Mouse (Mus musculus) CH12.LX (cell line): ENCODE data around the gene Wbp1l. TPM values are rescaled to one million over a fixed set of nuclear protein-coding genes. Genes with fewer than 3 reads are reported as not detected.

Experiments
- DNase-seq: peaks from one replicate; pipeline ENCODE4 v3.0.0-alpha.2; 2013; ENCODE audit errors: extremely low read depth
- H3K27ac ChIP-seq: 2 replicates; pipeline ENCODE4 v1.5.1; 2012; ENCODE audit warnings: low read depth, mild to moderate bottlenecking, control low read depth, moderate library complexity; ENCODE audit not compliant: insufficient read depth
- H3K27me3 ChIP-seq: replicated peaks from 2 replicates; pipeline ENCODE3; 2012; ENCODE audit warnings: inconsistent platforms
- H3K36me3 ChIP-seq, 2 experiments: replicated peaks in 1 of 2; 2 replicates each; pipeline versions ENCODE3 to v1.6.1; 2012; ENCODE audit warnings: inconsistent platforms in 1 of 2, low read length in 1 of 2, mild to moderate bottlenecking in 1 of 2, mixed read lengths in 1 of 2, moderate library complexity in 1 of 2; ENCODE audit not compliant: control insufficient read depth in 1 of 2, insufficient read depth in 1 of 2
- H3K4me1 ChIP-seq, 2 experiments: 2 replicates each; pipeline ENCODE4 v1.6.1; 2012; ENCODE audit warnings: inconsistent platforms in 1 of 2, moderate library complexity in 1 of 2; ENCODE audit not compliant: insufficient read depth in 2 of 2, control insufficient read depth in 1 of 2
- H3K4me2 ChIP-seq: 2 replicates; pipeline ENCODE4 v1.6.1; 2012; ENCODE audit warnings: low read depth, mild to moderate bottlenecking, control low read depth; ENCODE audit not compliant: poor library complexity, insufficient read depth, severe bottlenecking
- H3K4me3 ChIP-seq, 3 experiments: fragments of 150-350 bp in 1 of 3; sonication (generic) in 1 of 3; replicated peaks in 1 of 3; 2 replicates each; pipeline versions ENCODE3 to v1.5.1; 2011 to 2012; ENCODE audit warnings: low read depth in 2 of 3, low read length in 2 of 3, mild to moderate bottlenecking in 2 of 3, moderate library complexity in 2 of 3, control low read depth in 1 of 3, improper control_type of control experiment in 1 of 3, inconsistent platforms in 1 of 3, mixed read lengths in 1 of 3; ENCODE audit not compliant: poor library complexity in 1 of 3
- H3K79me2 ChIP-seq: replicated peaks from 2 replicates; pipeline ENCODE4 v1.6.1; 2012; ENCODE audit warnings: mild to moderate bottlenecking, moderate library complexity; ENCODE audit not compliant: control insufficient read depth, poor library complexity, insufficient read depth, severe bottlenecking; ENCODE audit errors: extremely low read depth
- H3K9ac ChIP-seq: 2 replicates; pipeline ENCODE4 v1.6.1; 2012; ENCODE audit warnings: low read depth, mild to moderate bottlenecking, control low read depth, moderate library complexity; ENCODE audit not compliant: insufficient read depth
- H3K9me3 ChIP-seq: replicated peaks from 2 replicates; pipeline ENCODE3; 2012; ENCODE audit warnings: low read length, inconsistent platforms, mixed read lengths
- BHLHE40 ChIP-seq: IDR thresholded peaks from 2 replicates; pipeline ENCODE4 v1.6.1; 2011; ENCODE audit warnings: mild to moderate bottlenecking, low read depth, low read length, improper control_type of control experiment
- CHD2 ChIP-seq: IDR thresholded peaks from 2 replicates; pipeline ENCODE4 v1.6.1; 2011; ENCODE audit warnings: low read length, improper control_type of control experiment
- E2F4 ChIP-seq: IDR thresholded peaks from 2 replicates; pipeline ENCODE4 v1.6.1; 2011; ENCODE audit warnings: low read depth, low read length, improper control_type of control experiment; ENCODE audit not compliant: insufficient replicate concordance
- ELF1 ChIP-seq: IDR thresholded peaks from 2 replicates; pipeline ENCODE4 v1.6.1; 2014; ENCODE audit warnings: low read depth, mild to moderate bottlenecking, inconsistent platforms, low read length, improper control_type of control experiment
- ETS1 ChIP-seq: conservative IDR thresholded peaks from 2 replicates; pipeline ENCODE4 v1.6.1; 2012; ENCODE audit warnings: low read depth, mild to moderate bottlenecking, inconsistent platforms, low read length, improper control_type of control experiment, moderate library complexity
- GABPA ChIP-seq: IDR thresholded peaks from 2 replicates; pipeline ENCODE4 v1.6.1; 2012; ENCODE audit warnings: low read depth, low read length, improper control_type of control experiment, inconsistent platforms; ENCODE audit not compliant: insufficient replicate concordance
- KAT2A ChIP-seq: IDR thresholded peaks from 2 replicates; pipeline ENCODE4 v1.6.1; 2012; ENCODE audit warnings: low read length, improper control_type of control experiment, inconsistent platforms; ENCODE audit not compliant: insufficient replicate concordance
- MEF2A ChIP-seq: IDR thresholded peaks from 2 replicates; pipeline ENCODE4 v1.6.1; 2014; ENCODE audit warnings: low read depth, mild to moderate bottlenecking, inconsistent platforms, low read length, improper control_type of control experiment, borderline replicate concordance
- NRF1 ChIP-seq: IDR thresholded peaks from 2 replicates; pipeline ENCODE4 v1.6.1; 2014; ENCODE audit warnings: low read depth, mild to moderate bottlenecking, inconsistent platforms, low read length, improper control_type of control experiment, moderate library complexity
- PAX5 ChIP-seq: IDR thresholded peaks from 2 replicates; pipeline ENCODE4 v1.6.1; 2012; ENCODE audit warnings: low read length, inconsistent platforms, mixed read lengths
- POLR2AphosphoS2 ChIP-seq: IDR thresholded peaks from 2 replicates; pipeline ENCODE4 v1.6.1; 2011; ENCODE audit warnings: low read depth, low read length, improper control_type of control experiment
- RAD21 ChIP-seq: IDR thresholded peaks from 2 replicates; pipeline ENCODE4 v1.6.1; 2011; ENCODE audit warnings: low read depth, mild to moderate bottlenecking, low read length, improper control_type of control experiment, moderate library complexity
- RCOR1 ChIP-seq: conservative IDR thresholded peaks from 2 replicates; pipeline ENCODE4 v1.6.1; 2012; ENCODE audit warnings: low read depth, mild to moderate bottlenecking, inconsistent platforms, low read length, improper control_type of control experiment
- SIN3A ChIP-seq: IDR thresholded peaks from 2 replicates; pipeline ENCODE4 v1.6.1; 2012; ENCODE audit warnings: low read length, improper control_type of control experiment, inconsistent platforms
- TCF12 ChIP-seq: IDR thresholded peaks from 2 replicates; pipeline ENCODE4 v1.6.1; 2014; ENCODE audit warnings: low read depth, mild to moderate bottlenecking, inconsistent platforms, low read length, improper control_type of control experiment
- UBTF ChIP-seq: IDR thresholded peaks from 2 replicates; pipeline ENCODE4 v1.6.1; 2012; ENCODE audit warnings: low read depth, mild to moderate bottlenecking, inconsistent platforms, low read length, improper control_type of control experiment, moderate library complexity
- ZC3H11A ChIP-seq: IDR thresholded peaks from 2 replicates; pipeline ENCODE4 v1.6.1; 2012; ENCODE audit warnings: low read depth, mild to moderate bottlenecking, inconsistent platforms, low read length, improper control_type of control experiment
- ZKSCAN1 ChIP-seq: IDR thresholded peaks from 2 replicates; pipeline ENCODE4 v1.6.1; 2012; ENCODE audit warnings: low read depth, inconsistent platforms, low read length, improper control_type of control experiment, borderline replicate concordance
- ZNF384 ChIP-seq: IDR thresholded peaks from 2 replicates; pipeline ENCODE4 v1.6.1; 2012; ENCODE audit warnings: low read depth, low read length, improper control_type of control experiment, inconsistent platforms
- dilution Hi-C: fragments of 300-500 bp; cut with MboI; formaldehyde crosslinking; loops from 2 replicates; pipeline ENCODE4 v1.14.3; 2020; ENCODE audit warnings: low sequenced_read_pairs; ENCODE audit not compliant: extremely low pct_unique_long_range_greater_than_20kb, extremely low pct_ligation_motif_present
- in situ Hi-C: fragments of 300-500 bp; cut with MboI; formaldehyde crosslinking; loops from 3 replicates; pipeline ENCODE4 v1.14.3; 2019; ENCODE audit warnings: low sequenced_read_pairs, low pct_ligation_motif_present, low pct_unique_long_range_greater_than_20kb, mixed read lengths
- polyA plus RNA-seq: library from polyadenylated mRNA; unstranded; fragments of >175 nt; gene quantifications from 2 replicates; pipeline ENCODE4 v1.2.1, GENCODE M21; 2012; ENCODE audit warnings: low read depth; ENCODE audit not compliant: insufficient read length
- total RNA-seq, 2 experiments: library from RNA; depleted of rRNA; stranded (reverse); fragments of 300-350 nt in 1 of 2; fragments of >200 nt in 1 of 2; gene quantifications; 2 replicates each; pipeline ENCODE4 v1.2.3; 2012 to 2014

The Wbp1l gene
- total and polyA plus RNA-seq, 3 experiments = 11.6 to 23.5 (median 17.4) TPM

GRCm38 (mm10) chr19:46653616-46654235, 54.8 kb downstream of the Wbp1l start:
- Histone ChIP-seq H3K4me2 (no peak overlapping the region), H3K27ac (no peak overlapping the region), H3K36me3 (peaks cover 47 to 77% of the 10 kb centered on the region in 2 experiments), H3K9me3 (peaks cover 3% of the 10 kb centered on the region), H3K9ac (no peak overlapping the region), H3K27me3 (no peaks in the 10 kb centered on the region), H3K4me3 (no peak overlapping the region), H3K4me1 (peaks cover 0 to 12% of the 10 kb centered on the region in 2 experiments; a peak in 2 of 4 replicates), H3K79me2 (no peaks in the 10 kb centered on the region)
- DNase-seq = no peak
- in situ Hi-C loops = no loop called here
- TF ChIP-seq E2F4 (no peak), KAT2A (no peak), ZC3H11A (no peak), CHD2 (no peak), TCF12 (no peak), ETS1 (no peak), POLR2AphosphoS2 (no peak), BHLHE40 (no peak), MEF2A (no peak), ZKSCAN1 (no peak), ELF1 (no peak), UBTF (no peak)
- dilution Hi-C loops = no loop called here

GRCm38 (mm10) chr19:46655626-46656025, 56.7 kb downstream of the Wbp1l start:
- no peak overlapping the region for H3K27ac ChIP-seq
- no peaks in the 10 kb centered on the region for H3K27me3 ChIP-seq
- H3K4me1 ChIP-seq = peaks cover 0 to 9% of the 10 kb centered on the region in 2 experiments; a peak in 2 of 4 replicates
- DNase-seq = no peak
- no peak overlapping the region for H3K4me2 ChIP-seq
- no peaks in the 10 kb centered on the region for H3K79me2 ChIP-seq
- H3K4me3 ChIP-seq = no peak overlapping the region
- peaks cover 47 to 60% of the 10 kb centered on the region in 2 experiments for H3K36me3 ChIP-seq
- peaks cover 3% of the 10 kb centered on the region for H3K9me3 ChIP-seq
- dilution Hi-C loops = no loop called here
- in situ Hi-C loops = no loop called here
- no peak overlapping the region for H3K9ac ChIP-seq
- TF ChIP-seq E2F4 (no peak), RAD21 (no peak), ZC3H11A (no peak), NRF1 (no peak), PAX5 (no peak), CHD2 (no peak), ETS1 (no peak), ZNF384 (no peak), MEF2A (no peak), GABPA (no peak), RCOR1 (no peak), SIN3A (no peak)
